Mouse (Mus musculus) kidney, adult 18-20 months (tissue): ENCODE data around the gene Tmprss9.

Source experiments
- DNase-seq: peaks from one replicate; pipeline ENCODE4 v3.0.0; 2021

The Tmprss9 gene

GRCm38 (mm10) chr10:80917779-80918434 lies 46.3 kb downstream of the Tmprss9 start, which contains the start of gene Lmnb2:
Lmnb2 (minus strand) TSS chr10:80918245.
- DNase-seq, result peak; percentile 73

GRCm38 (mm10) chr10:80921923-80922322 lies 50.3 kb downstream of the Tmprss9 start:
- peak; percentile 35 for DNase-seq

- no peak for DNase-seq
Observed at GRCm38 (mm10) chr10:80925472-80925871, 53.8 kb downstream of the Tmprss9 start.

GRCm38 (mm10) chr10:80928586-80929298 lies 57.1 kb downstream of the Tmprss9 start:
- DNase-seq, result peak; percentile 91

- DNase-seq, result peak; percentile 97
Observed at GRCm38 (mm10) chr10:80929299-80930226, 57.9 kb downstream of the Tmprss9 start, which contains the start of gene Gadd45b. Gadd45b (plus strand) TSS chr10:80930073.

- DNase-seq, result peak; percentile 13
Observed at GRCm38 (mm10) chr10:80930361-80931152, 58.9 kb downstream of the Tmprss9 start.

- peak; percentile 49 for DNase-seq
Observed at GRCm38 (mm10) chr10:80931153-80931671, 59.6 kb downstream of the Tmprss9 start.

GRCm38 (mm10) chr10:80931695-80932094 lies 60.0 kb downstream of the Tmprss9 start:
- DNase-seq, result no peak

GRCm38 (mm10) chr10:80932206-80932605 lies 60.6 kb downstream of the Tmprss9 start:
- peak; percentile 16 for DNase-seq

GRCm38 (mm10) chr10:80932700-80933420 lies 61.2 kb downstream of the Tmprss9 start:
- no peak for DNase-seq

- peak; percentile 27 for DNase-seq
Observed at GRCm38 (mm10) chr10:80933421-80933979, 61.9 kb downstream of the Tmprss9 start.

- DNase-seq, result no peak
Observed at GRCm38 (mm10) chr10:80934136-80934985, 62.7 kb downstream of the Tmprss9 start.

- no peak for DNase-seq
Observed at GRCm38 (mm10) chr10:80935241-80935640, 63.6 kb downstream of the Tmprss9 start.

GRCm38 (mm10) chr10:80935698-80936097 lies 64.0 kb downstream of the Tmprss9 start:
- no peak for DNase-seq

- peak; percentile 78 for DNase-seq
Observed at GRCm38 (mm10) chr10:80936135-80936809, 64.6 kb downstream of the Tmprss9 start.

- DNase-seq, result no peak
Observed at GRCm38 (mm10) chr10:80936810-80937164, 65.1 kb downstream of the Tmprss9 start.

- DNase-seq, result peak; percentile 83
Observed at GRCm38 (mm10) chr10:80937646-80938045, 66.0 kb downstream of the Tmprss9 start.

- no peak for DNase-seq
Observed at GRCm38 (mm10) chr10:80938831-80939550, 67.3 kb downstream of the Tmprss9 start.

- DNase-seq, result peak; percentile 90
Observed at GRCm38 (mm10) chr10:80939671-80940070, 68.0 kb downstream of the Tmprss9 start.
